Mouse (Mus musculus) brain, embryonic 14.5 days (tissue): ENCODE results near the gene Tubgcp3.

ENCODE experiments used
- CTCF ChIP-seq: fragments of 200-500 bp; IDR thresholded peaks from 2 replicates; pipeline ENCODE4 v1.5.1; 2012; ENCODE audit warnings: inconsistent platforms, mild to moderate bottlenecking, moderate library complexity, borderline replicate concordance; ENCODE audit not compliant: insufficient read depth, insufficient read length; ENCODE audit errors: extremely low read depth
- POLR2A ChIP-seq: fragments of 200-500 bp; IDR thresholded peaks from 2 replicates; pipeline ENCODE4 v1.6.1; 2012; ENCODE audit warnings: mild to moderate bottlenecking, inconsistent platforms, borderline replicate concordance; ENCODE audit not compliant: poor library complexity, insufficient read depth, insufficient read length, severe bottlenecking; ENCODE audit errors: extremely low read depth

- TF ChIP-seq CTCF (peak; percentile 3; the same call in 1 of the 2 replicates), POLR2A (no peak)
Measured at GRCm38 (mm10) chr8:12644894-12645293, 27.2 kb downstream of the Tubgcp3 start.
